Comparison of ENCODE assay signal across 13 mouse cellular contexts in the genomic region with DNA sequence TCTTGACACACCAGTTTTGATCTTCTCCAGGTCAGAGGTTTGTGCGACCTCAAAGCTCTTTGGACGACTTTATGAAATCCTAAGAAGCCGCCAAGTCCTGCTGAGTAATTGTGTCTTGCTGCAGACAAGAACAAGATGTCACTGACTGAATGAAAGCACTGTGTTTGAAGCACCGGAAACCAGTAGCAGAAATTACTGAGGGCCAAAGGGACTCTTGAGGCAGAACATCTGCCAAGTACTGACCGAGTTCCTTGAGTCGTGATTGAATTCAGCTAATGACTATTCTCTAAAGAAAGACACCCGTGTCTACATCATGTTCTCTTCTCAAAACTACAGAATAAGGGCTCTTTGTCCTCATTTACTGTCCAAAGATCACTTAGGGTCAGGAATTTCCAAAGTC.
DNase-seq lines count a peak whose midpoint lies in the region; ATAC-seq and TF ChIP-seq lines count a peak whose summit lies in the region.
"Had no signal": no experiment of that assay in that cellular context is flagged by ENCODE, and none has a peak within 500 bp of the region (broad histone marks: within the 10 kb centered on the region; RNA-seq: fewer than 3 reads in every experiment).

No protein-coding gene starts in this region.

- H3K9ac ChIP-seq in kidney, embryonic 15.5 days, result no peak overlapping the region
- no peak overlapping the region for H3K9ac ChIP-seq in hindbrain, embryonic 12.5 days
- H3K9ac ChIP-seq: limb, embryonic 15.5 days; midbrain, embryonic 12.5 days had no signal

- peak; percentile 6 for DNase-seq in adrenal gland, postnatal 10 days
- DNase-seq in adrenal gland, adult 18-20 months (ENCODE audit: low spot score in 2 of 2), result no peak
- DNase-seq in lung, adult 18-20 months, result peak; percentile 17 to 45
- DNase-seq in lung, adult 2 months, result no peak
- peak; percentile 58 for DNase-seq in lung, postnatal 25 days (ENCODE audit: low spot score)
- no peak for DNase-seq in T-cell, adult 2 months (ENCODE audit: low spot score)
- DNase-seq: adrenal gland, adult 8-10 months; thymus, postnatal 36 days had no signal

- no peak overlapping the region for H3K4me2 ChIP-seq in kidney, embryonic 15.5 days
- H3K4me2 ChIP-seq in hindbrain, embryonic 12.5 days (replicated peaks), result no peak overlapping the region
- H3K4me2 ChIP-seq: limb, embryonic 15.5 days; midbrain, embryonic 12.5 days had no signal

- TF ChIP-seq POLR2A in lung, adult 2 months (IDR thresholded peaks at IDR 0.05; ENCODE audit: borderline replicate concordance, extremely low read depth, low read depth, low read length), result no peak

- no peaks in the 10 kb centered on the region for H3K27me3 ChIP-seq in kidney, embryonic 15.5 days
- no peaks in the 10 kb centered on the region for H3K27me3 ChIP-seq in hindbrain, embryonic 12.5 days
- H3K27me3 ChIP-seq: limb, embryonic 15.5 days; midbrain, embryonic 12.5 days had no signal

- WGBS in lung, adult 2 months, result 59% methylated on average over 7 of the region's 7 CpGs
- WGBS in kidney, embryonic 15.5 days, result 52% methylated on average over 7 of the region's 7 CpGs
- WGBS in hindbrain, embryonic 12.5 days, result 57% methylated on average over 7 of the region's 7 CpGs

- H3K4me1 ChIP-seq in lung, adult 2 months (ENCODE audit: control insufficient read depth, insufficient read depth, low read length), result no peaks in the 10 kb centered on the region
- 0 out of 2 replicates have a peak, but pooled peaks cover 2% of the 10 kb centered on the region for H3K4me1 ChIP-seq in kidney, embryonic 15.5 days
- H3K4me1 ChIP-seq in hindbrain, embryonic 12.5 days, result no peaks in the 10 kb centered on the region
- H3K4me1 ChIP-seq: limb, embryonic 15.5 days; midbrain, embryonic 12.5 days had no signal

- TF ChIP-seq CTCF in lung, adult 2 months (IDR thresholded peaks at IDR 0.05; ENCODE audit: insufficient read depth, low read length), result no peak

- no peaks in the 10 kb centered on the region for H3K36me3 ChIP-seq in kidney, embryonic 15.5 days
- H3K36me3 ChIP-seq in hindbrain, embryonic 12.5 days, result no peaks in the 10 kb centered on the region
- H3K36me3 ChIP-seq: G1E; limb, embryonic 15.5 days; midbrain, embryonic 12.5 days had no signal

- no peak overlapping the region for H3K4me3 ChIP-seq in lung, adult 2 months (replicated peaks; ENCODE audit: extremely low read depth, low read depth, low read length)
- no peak overlapping the region for H3K4me3 ChIP-seq in kidney, embryonic 15.5 days (replicated peaks)
- H3K4me3 ChIP-seq in hindbrain, embryonic 12.5 days, result no peak overlapping the region
- H3K4me3 ChIP-seq: limb, embryonic 15.5 days; midbrain, embryonic 12.5 days had no signal

- H3K27ac ChIP-seq in kidney, embryonic 15.5 days, result 0 out of 2 replicates have a peak overlapping the region, but pooled peaks have one; percentile 68
- H3K27ac ChIP-seq in hindbrain, embryonic 12.5 days, result no peak overlapping the region
- H3K27ac ChIP-seq: limb, embryonic 15.5 days; midbrain, embryonic 12.5 days had no signal

- no peaks in the 10 kb centered on the region for H3K9me3 ChIP-seq in kidney, embryonic 15.5 days (replicated peaks)
- no peaks in the 10 kb centered on the region for H3K9me3 ChIP-seq in hindbrain, embryonic 12.5 days (replicated peaks)
- H3K9me3 ChIP-seq: G1E; limb, embryonic 15.5 days; midbrain, embryonic 12.5 days had no signal

- ATAC-seq in kidney, embryonic 15.5 days (replicated peaks; ENCODE audit: low FRiP score), result peak; percentile 29; the same call in 1 of the 2 replicates
- ATAC-seq in hindbrain, embryonic 12.5 days (ENCODE audit: low FRiP score), result no peak

Comparison
In these comparisons a context has a peak if more than half of its experiments do, and no peak if none do; other contexts are left out.
1. DNase-seq: peak in adrenal gland, postnatal 10 days (single experiment), lung, adult 18-20 months (2 of 2) and lung, postnatal 25 days (single experiment); none in adrenal gland, adult 18-20 months (0 of 2), lung, adult 2 months (single experiment) and T-cell, adult 2 months (single experiment).